Mouse (Mus musculus): Measurements from ENCODE around the gene Cab39l.

- TF ChIP-seq POLR2A (IDR thresholded peaks at IDR 0.05; ENCODE audit: low read depth, low read length) (no peak), CTCF (IDR thresholded peaks at IDR 0.05; ENCODE audit: extremely low read depth, insufficient read depth, insufficient read length, insufficient replicate concordance) (no peak)
These were observed 30.0 kb downstream of the Cab39l start for GRCm38 (mm10) chr14:59470781-59471180.
